Mouse (Mus musculus) kidney, postnatal 36 days (tissue): ENCODE results near the gene Btnl4.

Source experiments
- DNase-seq, 2 experiments: peaks; one replicate each; pipeline ENCODE4 v3.0.0; 2021 to 2022; ENCODE audit warnings: mixed read lengths in 2 of 2

The Btnl4 gene

GRCm38 (mm10) chr17:34437120-34437519 is 40.0 kb downstream of the Btnl4 start:
- DNase-seq, result peak; percentile 12 to 18

- no peak for DNase-seq
These were observed 49.5 kb downstream of the Btnl4 start for GRCm38 (mm10) chr17:34427597-34427996.

- no peak for DNase-seq
These were observed 57.1 kb downstream of the Btnl4 start for GRCm38 (mm10) chr17:34420014-34420413.
